Mouse (Mus musculus) heart, embryonic 16.5 days (tissue): ENCODE measurements around the gene 2900026A02Rik. TPM values are rescaled to one million over a fixed set of nuclear protein-coding genes. Genes with fewer than 3 reads are reported as not detected.

Experiments
- ATAC-seq: fragments of 200-750 bp; cut with Nextera tagmentation; replicated peaks from 2 replicates; pipeline ENCODE4 v1.8.0; 2017; ENCODE audit warnings: moderate number of reproducible peaks; ENCODE audit not compliant: insufficient read depth, low FRiP score; ENCODE audit errors: extremely low read depth
- H3K27ac ChIP-seq: fragments of 300-500 bp; sonication (generic); 2 replicates; pipeline ENCODE4 v1.5.1; 2014; ENCODE audit warnings: mild to moderate bottlenecking, low read length, control low read depth, moderate library complexity
- H3K27me3 ChIP-seq: fragments of 300-500 bp; sonication (generic); 2 replicates; pipeline ENCODE4 v1.6.1; 2014; ENCODE audit warnings: low read length, mixed read lengths; ENCODE audit not compliant: control insufficient read depth, insufficient read depth
- H3K36me3 ChIP-seq: fragments of 300-500 bp; sonication (generic); 2 replicates; pipeline ENCODE4 v1.6.1; 2014; ENCODE audit not compliant: control insufficient read depth, insufficient read depth
- H3K4me1 ChIP-seq: fragments of 300-500 bp; sonication (generic); 2 replicates; pipeline ENCODE4 v1.6.1; 2014; ENCODE audit warnings: low read length, mixed read lengths; ENCODE audit not compliant: control insufficient read depth, insufficient read depth
- H3K4me2 ChIP-seq: fragments of 300-500 bp; sonication (generic); 2 replicates; pipeline ENCODE4 v1.6.1; 2014; ENCODE audit warnings: low read depth, mild to moderate bottlenecking, control low read depth, low read length
- H3K4me3 ChIP-seq: fragments of 300-500 bp; sonication (generic); 2 replicates; pipeline ENCODE4 v1.5.1; 2014; ENCODE audit warnings: mild to moderate bottlenecking, control low read depth, low read length
- H3K9ac ChIP-seq: fragments of 300-500 bp; sonication (generic); 2 replicates; pipeline ENCODE4 v1.6.1; 2014; ENCODE audit warnings: low read length, control low read depth
- H3K9me3 ChIP-seq: fragments of 300-500 bp; sonication (generic); replicated peaks from 2 replicates; pipeline ENCODE4 v1.6.1; 2016; ENCODE audit warnings: low read length; ENCODE audit not compliant: control insufficient read depth
- WGBS: fragments of 180-500 bp; shearing (Covaris S2); extraction: QIAGEN DNeasy Blood & Tissue Kit; methylation state at CpG from one replicate; pipeline ENCODE4 v1.1.7; 2014; 5-methylcytosine and 5-hydroxymethylcytosine counted together
- polyA plus RNA-seq: library from polyadenylated mRNA; unstranded; fragments of >200 nt; fragmentation: Nextera tagmentation; extraction: Ambion mirVana; gene quantifications from 2 replicates; pipeline ENCODE4 v1.2.1, GENCODE M21; 2015

The 2900026A02Rik gene
- polyA plus RNA-seq, 1 experiment from 2014 or later: 14.9 TPM

- peaks cover 3% of the 10 kb centered on the region; the same call in 1 of the 2 replicates for H3K9me3 ChIP-seq
- H3K27me3 ChIP-seq: peaks cover 4% of the 10 kb centered on the region; the same call in 1 of the 2 replicates
- H3K9ac ChIP-seq: no peak overlapping the region
- WGBS: 64% methylated on average over 14 of the region's 14 CpGs
- H3K4me3 ChIP-seq: no peak overlapping the region
- no peak overlapping the region for H3K4me2 ChIP-seq
- no peaks in the 10 kb centered on the region for H3K36me3 ChIP-seq
- no peak overlapping the region for H3K27ac ChIP-seq
- no peak for ATAC-seq
- no peaks in the 10 kb centered on the region; the same call in 1 of the 2 replicates for H3K4me1 ChIP-seq
Observed at GRCm38 (mm10) chr5:113216328-113216960, 4.6 kb downstream of the 2900026A02Rik start.

DNA sequence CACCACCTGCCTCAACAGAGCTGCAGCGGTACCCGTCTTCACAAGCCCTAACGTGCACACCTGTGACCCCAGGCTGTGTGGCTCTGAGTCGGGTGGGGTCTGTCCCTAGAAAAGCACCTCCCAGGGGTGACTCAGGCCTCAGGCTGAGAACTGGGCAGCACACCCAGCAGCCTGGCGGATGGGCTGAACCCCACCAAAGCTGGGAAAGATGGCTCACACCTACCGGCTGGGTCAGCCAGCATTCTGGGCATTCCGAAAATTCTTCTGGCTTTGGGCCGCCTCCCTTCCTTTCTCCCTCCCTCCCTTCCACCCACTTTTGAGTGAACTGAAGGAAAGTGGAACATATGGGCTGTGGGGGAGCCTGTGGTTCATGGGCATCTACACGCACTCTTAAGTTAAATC is 5.4 kb downstream of the 2900026A02Rik start:
- no peak overlapping the region for H3K4me2 ChIP-seq
- no peak for ATAC-seq
- 61% methylated on average over 9 of the region's 9 CpGs for WGBS

GRCm38 (mm10) chr5:113214455-113214854 is 6.6 kb downstream of the 2900026A02Rik start:
- ATAC-seq: 0 out of 2 replicates have a peak, but pooled peaks have one; percentile 6
- Histone ChIP-seq H3K4me1 (0 out of 2 replicates have a peak, but pooled peaks cover 2% of the 10 kb centered on the region), H3K27ac (no peak overlapping the region), H3K36me3 (no peaks in the 10 kb centered on the region), H3K4me3 (no peak overlapping the region), H3K9me3 (no peaks in the 10 kb centered on the region), H3K4me2 (no peak overlapping the region), H3K27me3 (no peaks in the 10 kb centered on the region), H3K9ac (no peak overlapping the region)
- WGBS: 46% methylated on average over 11 of the region's 11 CpGs

More for the DNA sequence above, 5.4 kb downstream of the 2900026A02Rik start:
- H3K9me3 ChIP-seq: no peaks in the 10 kb centered on the region
- H3K36me3 ChIP-seq: no peaks in the 10 kb centered on the region
- H3K4me3 ChIP-seq: no peak overlapping the region
- H3K27me3 ChIP-seq: peaks cover 4% of the 10 kb centered on the region; the same call in 1 of the 2 replicates
- H3K27ac ChIP-seq: no peak overlapping the region
- no peak overlapping the region for H3K9ac ChIP-seq
- no peaks in the 10 kb centered on the region for H3K4me1 ChIP-seq

DNA sequence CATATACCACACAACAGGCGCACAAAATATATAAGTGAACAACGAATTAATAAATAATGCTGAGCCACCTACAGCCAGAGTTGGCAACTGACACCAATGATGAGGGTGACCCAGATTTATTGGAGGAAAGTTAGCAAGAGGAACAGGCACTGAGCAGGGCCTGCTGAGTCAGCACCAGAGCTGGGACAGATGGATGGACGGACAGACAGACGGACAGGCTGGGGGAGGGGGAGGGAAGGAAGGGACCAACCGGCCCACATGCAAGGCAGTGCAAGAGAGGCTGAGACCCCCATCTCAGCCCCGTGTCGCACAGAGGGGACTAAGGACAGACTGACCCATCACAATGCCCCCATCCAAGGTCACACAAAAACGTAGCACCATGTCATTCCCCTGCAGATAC is 7.0 kb downstream of the 2900026A02Rik start:
- no peak for ATAC-seq
- WGBS: 82% methylated on average over 8 of the region's 8 CpGs
- H3K4me2 ChIP-seq: no peak overlapping the region

DNA sequence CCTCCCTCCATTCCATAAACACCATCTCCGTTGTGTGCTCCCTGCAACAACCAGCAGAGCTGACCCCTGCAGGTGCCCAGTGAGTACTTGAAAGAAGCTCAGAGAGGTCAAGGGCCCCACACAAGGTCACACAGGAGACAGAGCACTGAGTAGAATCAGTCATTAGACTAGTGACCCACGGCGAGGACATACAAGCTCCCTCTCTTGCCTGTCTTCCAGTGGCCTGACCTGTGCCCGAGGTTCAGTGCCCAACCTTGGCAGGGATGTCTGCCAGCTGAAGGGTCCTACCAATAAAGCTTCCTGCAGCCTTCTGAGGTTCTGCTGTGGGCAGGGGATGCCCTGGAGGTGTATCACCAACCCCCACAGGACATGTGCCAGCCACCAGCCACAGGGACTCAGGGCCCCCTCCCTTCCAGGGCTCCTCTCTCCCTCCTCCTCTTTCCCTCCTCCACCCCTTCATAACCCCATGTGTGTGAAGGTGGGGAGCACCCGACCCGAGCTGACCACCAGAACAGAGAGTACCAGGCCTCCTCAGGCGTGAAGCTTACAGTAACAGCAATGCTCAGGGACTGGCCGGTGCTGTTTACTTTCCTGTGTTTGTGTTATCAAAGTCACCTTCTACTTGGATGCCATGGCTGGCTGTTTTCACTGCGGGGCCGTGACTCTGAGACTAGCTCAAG is 8.7 kb downstream of the 2900026A02Rik start:
- H3K27ac ChIP-seq: no peak overlapping the region
- no peak overlapping the region for H3K4me2 ChIP-seq
- no peaks in the 10 kb centered on the region for H3K9me3 ChIP-seq
- no peak for ATAC-seq
- no peaks in the 10 kb centered on the region for H3K36me3 ChIP-seq
- no peak overlapping the region for H3K4me3 ChIP-seq
- no peak overlapping the region for H3K9ac ChIP-seq
- H3K27me3 ChIP-seq: no peaks in the 10 kb centered on the region
- H3K4me1 ChIP-seq: 0 out of 2 replicates have a peak, but pooled peaks cover 5% of the 10 kb centered on the region
- 75% methylated on average over 10 of the region's 10 CpGs for WGBS

More for the DNA sequence above, 7.0 kb downstream of the 2900026A02Rik start:
- Histone ChIP-seq H3K4me1 (0 out of 2 replicates have a peak, but pooled peaks cover 5% of the 10 kb centered on the region), H3K4me3 (no peak overlapping the region), H3K9me3 (no peaks in the 10 kb centered on the region), H3K27me3 (no peaks in the 10 kb centered on the region), H3K27ac (no peak overlapping the region), H3K36me3 (no peaks in the 10 kb centered on the region), H3K9ac (no peak overlapping the region)

DNA sequence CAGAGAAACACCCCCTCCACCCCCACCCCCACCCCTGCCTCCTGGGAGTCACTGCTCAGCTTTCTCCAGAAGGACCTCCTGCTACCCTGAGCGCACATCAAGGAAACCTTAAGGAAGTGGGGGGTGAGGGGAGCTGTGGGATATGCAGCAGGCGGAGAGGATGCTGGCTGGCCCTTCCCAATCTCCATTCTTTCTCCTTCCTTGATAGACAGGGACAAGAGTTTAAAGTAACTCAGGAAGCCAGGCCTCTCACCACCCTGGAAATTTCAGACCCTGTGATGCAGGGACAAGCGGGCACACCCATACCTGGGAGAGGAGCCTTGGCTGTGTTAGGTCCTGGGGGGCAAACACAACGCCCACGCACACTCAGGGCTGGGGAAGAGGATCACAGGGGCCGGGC is 10.7 kb downstream of the 2900026A02Rik start:
- no peaks in the 10 kb centered on the region for H3K36me3 ChIP-seq
- H3K4me1 ChIP-seq: 0 out of 2 replicates have a peak, but pooled peaks cover 5% of the 10 kb centered on the region
- H3K27me3 ChIP-seq: no peaks in the 10 kb centered on the region
- no peaks in the 10 kb centered on the region for H3K9me3 ChIP-seq
- H3K4me3 ChIP-seq: no peak overlapping the region
- 63% methylated on average over 6 of the region's 6 CpGs for WGBS
- H3K4me2 ChIP-seq: no peak overlapping the region
- ATAC-seq: no peak
- H3K9ac ChIP-seq: no peak overlapping the region
- peak overlapping the region; percentile 85 for H3K27ac ChIP-seq

GRCm38 (mm10) chr5:113209898-113210297 is 11.1 kb downstream of the 2900026A02Rik start:
- WGBS: 79% methylated on average over 13 of the region's 13 CpGs
- Histone ChIP-seq H3K9ac (no peak overlapping the region), H3K36me3 (no peaks in the 10 kb centered on the region), H3K4me3 (no peak overlapping the region), H3K27me3 (no peaks in the 10 kb centered on the region), H3K27ac (peak overlapping the region; percentile 85), H3K9me3 (no peaks in the 10 kb centered on the region), H3K4me2 (no peak overlapping the region), H3K4me1 (0 out of 2 replicates have a peak, but pooled peaks cover 5% of the 10 kb centered on the region)
- ATAC-seq: no peak

DNA sequence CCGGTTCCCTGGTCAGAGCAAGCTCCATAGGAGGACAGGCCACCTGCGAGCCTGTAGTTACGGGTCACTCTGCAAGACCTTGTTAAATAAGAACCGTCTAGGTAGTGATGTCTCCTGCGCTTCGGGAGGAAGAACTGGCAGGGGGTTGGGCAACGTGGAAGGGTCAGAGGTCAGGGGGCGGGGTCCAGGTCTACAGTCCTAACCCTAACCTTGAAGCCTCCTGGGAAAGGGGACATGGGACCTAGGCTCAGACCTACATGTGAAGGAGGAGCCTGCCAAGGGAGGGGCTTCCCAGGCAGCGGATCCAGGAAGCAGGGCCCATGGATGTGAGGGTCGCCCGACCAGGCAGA is 11.7 kb downstream of the 2900026A02Rik start:
- Histone ChIP-seq H3K4me2 (no peak overlapping the region), H3K9ac (no peak overlapping the region), H3K27me3 (no peaks in the 10 kb centered on the region), H3K36me3 (no peaks in the 10 kb centered on the region), H3K9me3 (no peaks in the 10 kb centered on the region), H3K4me3 (no peak overlapping the region), H3K27ac (peak overlapping the region; percentile 85), H3K4me1 (0 out of 2 replicates have a peak, but pooled peaks cover 5% of the 10 kb centered on the region)
- 45% methylated on average over 11 of the region's 11 CpGs for WGBS
- no peak for ATAC-seq
